Mouse (Mus musculus) lung, postnatal 0 days (tissue): ENCODE measurements around the gene Gm20388.

ENCODE experiments used
- CTCF ChIP-seq: IDR thresholded peaks from 2 replicates; pipeline ENCODE4 v1.5.1; 2016; ENCODE audit warnings: antibody characterized with exemption, mild to moderate bottlenecking
- EP300 ChIP-seq: IDR thresholded peaks from 2 replicates; pipeline ENCODE4 v1.6.1; 2016; ENCODE audit warnings: antibody characterized with exemption, mild to moderate bottlenecking, control low read depth

DNA sequence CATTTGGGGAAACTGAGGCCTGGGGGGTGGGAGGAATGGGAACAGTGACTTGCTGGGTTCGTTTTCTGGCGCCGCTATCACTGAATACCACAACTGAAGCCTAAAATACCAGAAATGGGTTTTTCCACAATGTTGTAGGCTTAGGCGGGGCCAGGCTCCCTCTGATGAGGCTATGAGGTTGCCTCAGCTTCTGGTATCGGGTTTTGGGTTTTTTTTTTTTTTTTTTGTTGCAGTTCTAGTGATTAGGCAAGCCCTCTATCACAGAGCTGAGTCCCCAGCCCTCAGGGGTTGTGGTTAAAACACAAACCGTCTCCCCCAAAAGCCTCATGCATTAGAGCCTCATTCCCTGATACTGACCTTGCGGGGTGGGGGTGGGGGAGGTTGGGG, 467.2 kb downstream of the Gm20388 start:
- TF ChIP-seq CTCF (no peak), EP300 (no peak)
